Mouse (Mus musculus) embryonic facial prominence, embryonic 10.5 days (tissue): ENCODE data around the gene Zfp709. TPM values are rescaled to one million over a fixed set of nuclear protein-coding genes. Genes with fewer than 3 reads are reported as not detected.
A peak's percentile ranks its signal among the peaks of the same experiment; 100 is the strongest.
"Not testable (repeated sequence)": the region's sequence is repeated elsewhere in the genome, so short reads cannot be mapped to it uniquely, and the experiment has no call there.

ENCODE experiments used
- DNase-seq: peaks from one replicate; pipeline ENCODE4 v3.0.0-alpha.2; 2017; ENCODE audit warnings: low spot score
- H3K27ac ChIP-seq: fragments of 300-500 bp; sonication (generic); replicated peaks from 2 replicates; pipeline ENCODE4 v1.5.1; 2016; ENCODE audit warnings: mild to moderate bottlenecking
- H3K27me3 ChIP-seq: fragments of 300-500 bp; sonication (generic); replicated peaks from 2 replicates; pipeline ENCODE4 v1.6.1; 2016; ENCODE audit warnings: low read depth, mild to moderate bottlenecking; ENCODE audit not compliant: poor library complexity, severe bottlenecking
- H3K36me3 ChIP-seq: fragments of 300-500 bp; sonication (generic); replicated peaks from 2 replicates; pipeline ENCODE4 v1.6.1; 2016; ENCODE audit warnings: mild to moderate bottlenecking, moderate library complexity
- H3K4me1 ChIP-seq: fragments of 300-500 bp; sonication (generic); 2 replicates; pipeline ENCODE4 v1.6.1; 2016
- H3K4me3 ChIP-seq: fragments of 300-500 bp; sonication (generic); 2 replicates; pipeline ENCODE4 v1.5.1; 2016; ENCODE audit warnings: mild to moderate bottlenecking, moderate library complexity
- H3K9me3 ChIP-seq: fragments of 300-500 bp; sonication (generic); 2 replicates; pipeline ENCODE4 v1.6.1; 2016; ENCODE audit warnings: mild to moderate bottlenecking
- WGBS: fragments of 180-500 bp; shearing (Covaris S2); methylation state at CpG from one replicate; pipeline ENCODE4 v1.1.7; 2016; 5-methylcytosine and 5-hydroxymethylcytosine counted together
- polyA plus RNA-seq: library from polyadenylated mRNA; unstranded; fragments of >200 nt; fragmentation: Nextera tagmentation; extraction: Ambion mirVana; gene quantifications from 2 replicates; pipeline ENCODE4 v1.2.1, GENCODE M21; 2016

The Zfp709 gene
- polyA plus RNA-seq, 1 experiment from 2014 or later = 5.5 TPM

GRCm38 (mm10) chr8:71900666-71901065 is 18.8 kb downstream of the Zfp709 start:
- H3K36me3 ChIP-seq, H3K27ac ChIP-seq, H3K4me3 ChIP-seq, DNase-seq, H3K9me3 ChIP-seq, H3K27me3 ChIP-seq, H3K4me1 ChIP-seq: not testable (repeated sequence)
- WGBS = 43% methylated on average over 11 of the region's 11 CpGs

GRCm38 (mm10) chr8:71903084-71903483 is 21.3 kb downstream of the Zfp709 start:
- not testable (repeated sequence) for DNase-seq, H3K9me3 ChIP-seq, H3K27me3 ChIP-seq, H3K4me3 ChIP-seq, H3K27ac ChIP-seq, H3K36me3 ChIP-seq, H3K4me1 ChIP-seq
- WGBS = 83% methylated on average over 1 of the region's 1 CpGs

- H3K4me1 ChIP-seq = peaks cover 4% of the 10 kb centered on the region; the same call in 1 of the 2 replicates
- no peak overlapping the region for H3K27ac ChIP-seq
- 98% methylated on average over 1 of the region's 1 CpGs for WGBS
- no peaks in the 10 kb centered on the region for H3K27me3 ChIP-seq
- DNase-seq = no peak
- H3K36me3 ChIP-seq = no peaks in the 10 kb centered on the region
- no peaks in the 10 kb centered on the region; the same call in 1 of the 2 replicates for H3K9me3 ChIP-seq
- H3K4me3 ChIP-seq = no peak overlapping the region
These were observed 25.0 kb downstream of the Zfp709 start for GRCm38 (mm10) chr8:71906809-71907208.

GRCm38 (mm10) chr8:71907798-71908257 is 26.0 kb downstream of the Zfp709 start:
- Histone ChIP-seq H3K4me3 (peak overlapping the region; percentile 77), H3K9me3 (no peaks in the 10 kb centered on the region), H3K4me1 (peaks cover 4% of the 10 kb centered on the region; the same call in 1 of the 2 replicates), H3K27me3 (no peaks in the 10 kb centered on the region), H3K36me3 (peaks cover 3% of the 10 kb centered on the region; the same call in 1 of the 2 replicates), H3K27ac (peak overlapping the region; percentile 99)
- no peak for DNase-seq
- WGBS = 95% methylated on average over 5 of the region's 5 CpGs

- Histone ChIP-seq H3K27me3 (no peaks in the 10 kb centered on the region), H3K4me3 (peak within 1 kb of the TSS; percentile 77), H3K27ac (peak within 1 kb of the TSS; percentile 99), H3K4me1 (peaks cover 4% of the 10 kb centered on the region; the same call in 1 of the 2 replicates), H3K36me3 (peaks cover 9% of the 10 kb centered on the region), H3K9me3 (no peaks in the 10 kb centered on the region)
- DNase-seq = peak; percentile 89
- WGBS = 5% methylated on average over 47 of the region's 47 CpGs
These were observed 26.8 kb downstream of the Zfp709 start, which contains the start of the genes Zfp882 and Zfp617 for GRCm38 (mm10) chr8:71908309-71909261. TSS of gene Zfp882 (plus strand) at chr8:71908608. TSS of gene Zfp617 (plus strand) at chr8:71908635.

GRCm38 (mm10) chr8:71912286-71912685 is 30.5 kb downstream of the Zfp709 start:
- Histone ChIP-seq H3K36me3 (peaks cover 43% of the 10 kb centered on the region), H3K27ac (no peak overlapping the region), H3K27me3 (no peaks in the 10 kb centered on the region), H3K9me3 (0 out of 2 replicates have a peak, but pooled peaks cover 2% of the 10 kb centered on the region), H3K4me1 (peaks cover 4% of the 10 kb centered on the region; the same call in 1 of the 2 replicates), H3K4me3 (no peak overlapping the region)
- DNase-seq = no peak
- 81% methylated on average over 2 of the region's 2 CpGs for WGBS

- H3K27me3 ChIP-seq = no peaks in the 10 kb centered on the region
- no peaks in the 10 kb centered on the region for H3K9me3 ChIP-seq
- H3K4me1 ChIP-seq = peaks cover 6% of the 10 kb centered on the region
- DNase-seq = peak; percentile 96
- H3K4me3 ChIP-seq = peak overlapping the region; percentile 70
- H3K36me3 ChIP-seq = peaks cover 39% of the 10 kb centered on the region
- WGBS = under 1% methylated on average over 57 of the region's 57 CpGs
- peak overlapping the region; percentile 96 for H3K27ac ChIP-seq
These were observed 41.0 kb downstream of the Zfp709 start for GRCm38 (mm10) chr8:71922567-71923401.

- Histone ChIP-seq H3K27ac (no peak overlapping the region), H3K27me3 (no peaks in the 10 kb centered on the region), H3K4me3 (no peak overlapping the region), H3K9me3 (no peaks in the 10 kb centered on the region), H3K4me1 (peaks cover 6% of the 10 kb centered on the region), H3K36me3 (peaks cover 56% of the 10 kb centered on the region)
- no peak for DNase-seq
- WGBS = 96% methylated on average over 5 of the region's 5 CpGs
These were observed 44.0 kb downstream of the Zfp709 start for GRCm38 (mm10) chr8:71925791-71926190.

- H3K27ac ChIP-seq = no peak overlapping the region
- H3K4me1 ChIP-seq = peaks cover 6% of the 10 kb centered on the region
- peaks cover 63% of the 10 kb centered on the region for H3K36me3 ChIP-seq
- DNase-seq = no peak
- WGBS = 97% methylated on average over 3 of the region's 3 CpGs
- H3K9me3 ChIP-seq = peaks cover 3% of the 10 kb centered on the region; the same call in 1 of the 2 replicates
- no peaks in the 10 kb centered on the region for H3K27me3 ChIP-seq
- no peak overlapping the region for H3K4me3 ChIP-seq
These were observed 44.7 kb downstream of the Zfp709 start for GRCm38 (mm10) chr8:71926551-71926950.

GRCm38 (mm10) chr8:71927779-71928178 is 46.0 kb downstream of the Zfp709 start:
- peaks cover 7% of the 10 kb centered on the region; the same call in 1 of the 2 replicates for H3K9me3 ChIP-seq
- H3K4me1 ChIP-seq = peaks cover 6% of the 10 kb centered on the region
- H3K27ac ChIP-seq = no peak overlapping the region
- no peaks in the 10 kb centered on the region for H3K27me3 ChIP-seq
- H3K36me3 ChIP-seq = peaks cover 68% of the 10 kb centered on the region
- no peak overlapping the region for H3K4me3 ChIP-seq
- no peak for DNase-seq

GRCm38 (mm10) chr8:71938037-71938436 is 56.2 kb downstream of the Zfp709 start:
- DNase-seq, H3K27ac ChIP-seq, H3K27me3 ChIP-seq, H3K4me1 ChIP-seq, H3K4me3 ChIP-seq: not testable (repeated sequence)
- peaks cover 16% of the 10 kb centered on the region; the same call in 1 of the 2 replicates for H3K9me3 ChIP-seq
- peaks cover 17% of the 10 kb centered on the region for H3K36me3 ChIP-seq
- WGBS = 86% methylated on average over 2 of the region's 2 CpGs
